Mouse (Mus musculus): ENCODE results near the gene Mitf.

DNA sequence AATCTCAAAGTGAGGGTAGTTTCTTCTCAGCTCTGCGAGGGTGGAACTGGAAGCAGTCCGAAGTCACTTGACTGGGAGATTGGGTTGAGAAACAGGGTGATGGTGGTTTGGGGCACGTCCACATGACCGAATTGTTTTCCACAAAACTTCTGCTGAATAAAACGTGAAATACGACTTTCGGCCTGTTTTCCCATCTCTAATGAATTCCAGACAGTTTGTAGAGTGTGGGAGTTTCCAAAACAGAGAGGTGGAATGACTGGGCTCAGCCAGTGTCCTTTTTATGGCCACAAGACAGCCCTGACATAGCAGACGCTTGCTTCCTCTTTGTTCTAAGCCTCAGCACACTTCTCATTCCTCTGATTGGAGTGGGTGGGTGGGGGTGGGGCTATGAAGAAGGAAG is 13.7 kb downstream of the Mitf start:
- no peak for TF ChIP-seq CTCF (IDR thresholded peaks at IDR 0.05; ENCODE audit: low read depth, low read length)
- TF ChIP-seq POLR2A (IDR thresholded peaks at IDR 0.05; ENCODE audit: borderline replicate concordance, low read depth, low read length) = no peak

Measured in bone marrow macrophage, adult 2 months (primary cell).